1 mouse cellular context compared by ENCODE assay signal in genomic region chr14:76532257-76533169, GRCm38 (mm10).
TF ChIP-seq lines count a peak whose summit lies in the region.

No protein-coding gene starts in this region.

TF ChIP-seq in MEL, 35 proteins besides CTCF, POLR2A, EP300 and RAD21 (continued from another document):
- no peak; the same call in 1 of the 2 replicates for TF ChIP-seq ELF1 (IDR thresholded peaks at IDR 0.05; ENCODE audit: low read depth, low read length)
- 0 out of 2 replicates have a peak, but pooled peaks have one; percentile 10 for TF ChIP-seq RCOR1 (IDR thresholded peaks at IDR 0.05; ENCODE audit: low read depth, low read length)
- TF ChIP-seq MEF2A (IDR thresholded peaks at IDR 0.05; ENCODE audit: extremely low read depth, insufficient replicate concordance, low read depth, low read length, poor library complexity, severe bottlenecking): peak; percentile 61; the same call in 1 of the 2 replicates
- TF ChIP-seq CHD2 (IDR thresholded peaks at IDR 0.05; ENCODE audit: low read length): no peak
- TF ChIP-seq MAFK (IDR thresholded peaks at IDR 0.05; ENCODE audit: borderline replicate concordance, low read depth, low read length): no peak; the same call in 1 of the 2 replicates
- peak; percentile 80 for TF ChIP-seq MYC (IDR thresholded peaks at IDR 0.05; ENCODE audit: low read depth, low read length)
- peak; percentile 83; the same call in 1 of the 2 replicates for TF ChIP-seq POLR2AphosphoS2 (IDR thresholded peaks at IDR 0.05; ENCODE audit: low read length)
- TF ChIP-seq KAT2A (conservative IDR thresholded peaks at IDR 0.05; ENCODE audit: low read depth, low read length): no peak; the same call in 1 of the 2 replicates
- TF ChIP-seq UBTF (IDR thresholded peaks at IDR 0.05; ENCODE audit: borderline replicate concordance, insufficient read depth, low read depth, low read length): no peak
